Mouse (Mus musculus) kidney, adult 10 weeks (tissue): ENCODE results near the gene Retnla. TPM values are rescaled to one million over a fixed set of nuclear protein-coding genes. Genes with fewer than 3 reads are reported as not detected.

Experiments used
- polyA plus RNA-seq: library from polyadenylated mRNA; stranded (reverse); fragments of 350-450 nt; fragmentation: Illumina TruSeq; extraction: RNeasy Lipid Tissue Mini Kit (QIAGEN cat#74804); gene quantifications from one replicate; pipeline ENCODE4 v1.2.3, GENCODE M21; 2014; ENCODE audit warnings: low read depth, low replicate concordance

The Retnla gene
- polyA plus RNA-seq: not detected

DNA sequence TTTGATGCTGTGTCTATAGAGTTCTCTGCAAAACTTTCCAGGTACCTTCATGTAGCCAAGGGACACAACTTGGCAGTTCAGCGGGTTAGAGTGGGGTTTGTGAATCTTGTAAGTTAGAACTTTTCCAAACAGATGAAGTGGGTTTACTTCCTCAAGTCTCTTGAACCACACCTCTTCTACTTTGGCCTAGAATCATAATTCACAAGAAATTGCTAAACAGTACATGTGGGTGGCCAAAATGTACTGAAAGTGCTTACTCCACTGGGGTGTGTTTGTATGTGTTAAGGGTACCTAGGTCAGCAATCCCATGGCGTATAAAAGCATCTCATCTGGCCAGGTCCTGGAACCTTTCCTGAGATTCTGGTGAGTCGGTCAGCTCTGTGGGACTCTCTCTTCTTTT lies at the start of gene Retnla:
Retnla (plus strand) TSS at position 286 of the 400 bp plus-strand sequence.

GRCm38 (mm10) chr16:48816695-48817094 lies 25.7 kb upstream of the Retnla start, which contains the start of gene Retnlb:
Retnlb (plus strand) TSS chr16:48816856.

DNA sequence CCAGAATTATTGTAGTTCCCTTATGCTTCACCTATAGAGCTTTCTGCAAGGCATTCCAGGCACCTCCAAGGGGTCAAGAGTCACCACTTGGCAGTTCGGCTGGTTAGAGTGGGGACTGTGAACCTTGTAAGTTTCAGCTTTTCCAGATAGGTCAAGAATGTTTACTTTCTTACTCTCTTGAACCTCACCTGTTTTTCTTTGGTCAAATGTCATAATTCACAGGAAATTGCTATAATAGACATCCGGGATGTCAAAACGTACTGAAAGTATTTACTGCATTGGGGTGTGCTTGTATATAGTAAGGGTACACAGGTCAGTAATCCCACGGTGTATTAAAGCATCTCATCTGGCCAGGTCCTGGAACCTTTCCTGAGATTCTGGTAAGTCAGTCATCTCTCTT lies 30.0 kb downstream of the Retnla start, which contains the start of gene Retnlg:
Retnlg (plus strand) TSS at position 301 of the 400 bp plus-strand sequence.

Other genes starting within 250 kb of the Retnla start
- gene Trat1, start 70.5 kb upstream of the Retnla start, polyA plus RNA-seq: 0.12 TPM
- gene Retnlb, start 25.7 kb upstream of the Retnla start, polyA plus RNA-seq: not detected
- 1.3 TPM for gene Retnlg, start 30.1 kb downstream of the Retnla start, polyA plus RNA-seq
- 21.1 TPM for gene Dzip3, start 151.6 kb downstream of the Retnla start, polyA plus RNA-seq
- 3.8 TPM for gene Cip2a, start 151.6 kb downstream of the Retnla start, polyA plus RNA-seq
- not detected for gene Myh15, start 214.9 kb downstream of the Retnla start, polyA plus RNA-seq